Mouse (Mus musculus) liver, postnatal 0 days (tissue): ENCODE results near the gene March8.

Source experiments
- CTCF ChIP-seq: sonication (generic); IDR thresholded peaks from 2 replicates; pipeline ENCODE4 v1.5.1; 2016; ENCODE audit warnings: antibody characterized with exemption, low read depth
- EP300 ChIP-seq: IDR thresholded peaks from 2 replicates; pipeline ENCODE4 v1.6.1; 2016; ENCODE audit warnings: antibody characterized with exemption, low read depth, mild to moderate bottlenecking

DNA sequence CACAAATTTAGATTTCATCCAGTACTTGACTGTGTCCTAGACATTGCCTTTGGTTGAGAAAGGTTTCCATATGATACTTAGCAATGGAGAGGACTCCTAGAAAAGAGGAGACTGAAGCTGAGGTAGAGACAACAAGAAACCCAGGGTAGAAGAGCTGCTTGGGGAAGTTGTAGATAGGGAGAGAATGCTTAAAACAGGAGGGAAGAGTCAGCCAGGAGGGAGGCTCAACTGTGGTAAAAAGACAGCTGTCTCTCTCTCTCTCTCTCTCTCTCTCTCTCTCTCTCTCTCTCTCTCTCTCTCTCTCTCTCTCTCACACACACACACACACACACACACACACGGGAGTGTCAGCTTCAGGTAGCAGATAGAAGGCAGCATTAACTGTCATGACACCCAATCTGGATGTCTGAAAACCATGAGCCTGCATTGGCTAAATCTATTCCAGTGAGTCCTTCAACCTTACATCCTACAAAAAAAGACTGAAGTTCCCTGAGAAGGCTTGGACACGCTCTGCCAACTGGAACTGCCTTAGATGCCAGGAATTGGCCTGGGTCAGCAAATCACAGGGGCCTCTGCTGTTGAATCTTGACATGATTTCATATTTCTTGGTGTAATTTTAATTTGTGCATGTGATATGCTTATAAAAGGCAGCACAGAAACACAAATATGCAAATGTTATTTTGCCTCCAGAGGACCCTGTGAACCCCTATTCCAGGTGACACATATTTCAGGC is 57.3 kb downstream of the March8 start:
- TF ChIP-seq EP300 (no peak), CTCF (no peak)
